ENCODE assay signal across 8 mouse cellular contexts in the genomic region with DNA sequence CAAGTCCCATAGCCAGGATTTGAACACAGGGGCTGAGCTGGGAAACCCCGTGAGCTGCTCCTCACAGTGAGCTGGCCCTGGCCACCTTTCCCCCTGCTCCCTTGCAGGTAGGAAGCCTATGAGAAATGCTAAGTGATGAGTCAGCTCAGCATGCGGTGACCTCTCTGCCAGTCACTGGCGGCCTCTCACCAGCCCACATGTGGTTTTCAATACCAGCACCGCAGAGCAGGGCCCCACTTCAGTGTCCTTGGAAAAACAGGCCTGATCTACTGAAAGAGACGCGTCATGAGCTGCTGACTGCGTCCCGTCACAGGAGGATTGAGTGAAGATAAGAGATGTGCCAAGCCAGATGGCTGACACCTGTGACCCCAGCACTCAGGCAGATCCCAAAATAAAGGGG.
"Had no signal": no experiment of that assay in that cellular context is flagged by ENCODE, and none has a peak within 500 bp of the region (broad histone marks: within the 10 kb centered on the region; RNA-seq: fewer than 3 reads in every experiment).

No protein-coding gene starts in this region.

- H3K4me3 ChIP-seq: limb, embryonic 13.5 days; liver, embryonic 12.5 days; midbrain, embryonic 12.5 days; neural tube, embryonic 13.5 days had no signal

- H3K4me2 ChIP-seq: limb, embryonic 13.5 days; midbrain, embryonic 12.5 days; neural tube, embryonic 13.5 days had no signal

- ATAC-seq: liver, embryonic 12.5 days; midbrain, embryonic 16.5 days had no signal

- H3K27me3 ChIP-seq: limb, embryonic 13.5 days; liver, embryonic 12.5 days; midbrain, embryonic 12.5 days; neural tube, embryonic 13.5 days had no signal

- DNase-seq: retina, postnatal 1 day; spleen, adult 18-20 months; thymus, adult 18-20 months had no signal

- H3K9ac ChIP-seq: limb, embryonic 13.5 days; liver, embryonic 12.5 days; midbrain, embryonic 12.5 days; neural tube, embryonic 13.5 days had no signal

- H3K27ac ChIP-seq: limb, embryonic 13.5 days; midbrain, embryonic 12.5 days; neural tube, embryonic 13.5 days had no signal

- H3K9me3 ChIP-seq: limb, embryonic 13.5 days; liver, embryonic 12.5 days; midbrain, embryonic 12.5 days; neural tube, embryonic 13.5 days had no signal

- H3K4me1 ChIP-seq: limb, embryonic 13.5 days; midbrain, embryonic 12.5 days; neural tube, embryonic 13.5 days had no signal
